Mouse (Mus musculus) heart, embryonic 11.5 days (tissue): ENCODE measurements around the gene G0s2. TPM values are rescaled to one million over a fixed set of nuclear protein-coding genes. Genes with fewer than 3 reads are reported as not detected.

ENCODE experiments used
- ATAC-seq: fragments of 200-750 bp; cut with Nextera tagmentation; replicated peaks from 2 replicates; pipeline ENCODE4 v1.8.0; 2017; ENCODE audit warnings: moderate library complexity; ENCODE audit not compliant: insufficient number of reproducible peaks, low FRiP score, low TSS enrichment
- H3K27ac ChIP-seq: fragments of 300-500 bp; sonication (generic); 2 replicates; pipeline ENCODE4 v1.5.1; 2014; ENCODE audit warnings: mild to moderate bottlenecking, low read depth, low read length
- H3K27me3 ChIP-seq: fragments of 300-500 bp; sonication (generic); 2 replicates; pipeline ENCODE4 v1.6.1; 2014; ENCODE audit warnings: mild to moderate bottlenecking, low read length, mixed read lengths; ENCODE audit not compliant: control insufficient read depth, insufficient read depth
- H3K36me3 ChIP-seq: fragments of 300-500 bp; sonication (generic); 2 replicates; pipeline ENCODE4 v1.6.1; 2014; ENCODE audit warnings: mild to moderate bottlenecking, low read length, moderate library complexity, mixed read lengths; ENCODE audit not compliant: control insufficient read depth, insufficient read depth
- H3K4me1 ChIP-seq: fragments of 300-500 bp; sonication (generic); 2 replicates; pipeline ENCODE4 v1.6.1; 2014; ENCODE audit warnings: low read length; ENCODE audit not compliant: control insufficient read depth, insufficient read depth
- H3K4me2 ChIP-seq: fragments of 300-500 bp; sonication (generic); 2 replicates; pipeline ENCODE4 v1.6.1; 2014; ENCODE audit warnings: mild to moderate bottlenecking, moderate library complexity
- H3K4me3 ChIP-seq: fragments of 300-500 bp; sonication (generic); 2 replicates; pipeline ENCODE4 v1.5.1; 2014; ENCODE audit warnings: low read depth, low read length
- H3K9ac ChIP-seq: fragments of 300-500 bp; sonication (generic); 2 replicates; pipeline ENCODE4 v1.6.1; 2014; ENCODE audit warnings: mild to moderate bottlenecking, low read depth, low read length, moderate library complexity
- H3K9me3 ChIP-seq: fragments of 300-500 bp; sonication (generic); replicated peaks from 2 replicates; pipeline ENCODE4 v1.6.1; 2016; ENCODE audit warnings: low read length; ENCODE audit not compliant: control insufficient read depth
- WGBS: fragments of 180-500 bp; shearing (Covaris S2); extraction: QIAGEN DNeasy Blood & Tissue Kit; methylation state at CpG from one replicate; pipeline ENCODE4 v1.1.7; 2014; ENCODE audit not compliant: insufficient replicate concordance; 5-methylcytosine and 5-hydroxymethylcytosine counted together
- polyA plus RNA-seq: library from polyadenylated mRNA; unstranded; fragments of >200 nt; fragmentation: Nextera tagmentation; extraction: Ambion mirVana; gene quantifications from 2 replicates; pipeline ENCODE4 v1.2.1, GENCODE M21; 2014

Gene G0s2
- polyA plus RNA-seq, 1 experiment from 2014 or later: 45.3 TPM

- Histone ChIP-seq H3K4me2 (no peak overlapping the region), H3K9ac (no peak overlapping the region), H3K27ac (no peak overlapping the region), H3K36me3 (no peaks in the 10 kb centered on the region), H3K9me3 (no peaks in the 10 kb centered on the region), H3K27me3 (no peaks in the 10 kb centered on the region), H3K4me1 (peaks cover 5% of the 10 kb centered on the region; the same call in 1 of the 2 replicates), H3K4me3 (no peak overlapping the region)
- 46% methylated on average over 5 of the region's 5 CpGs for WGBS
- no peak for ATAC-seq
These were observed 20.4 kb downstream of the G0s2 start for GRCm38 (mm10) chr1:193252616-193253015.

GRCm38 (mm10) chr1:193251386-193251785 lies 21.6 kb downstream of the G0s2 start:
- no peaks in the 10 kb centered on the region for H3K9me3 ChIP-seq
- 77% methylated on average over 7 of the region's 7 CpGs for WGBS
- no peak overlapping the region for H3K27ac ChIP-seq
- H3K36me3 ChIP-seq: no peaks in the 10 kb centered on the region
- no peak overlapping the region for H3K4me2 ChIP-seq
- ATAC-seq: no peak
- H3K9ac ChIP-seq: no peak overlapping the region
- peaks cover 5% of the 10 kb centered on the region; the same call in 1 of the 2 replicates for H3K4me1 ChIP-seq
- H3K4me3 ChIP-seq: no peak overlapping the region
- no peaks in the 10 kb centered on the region for H3K27me3 ChIP-seq

GRCm38 (mm10) chr1:193250026-193250425 lies 23.0 kb downstream of the G0s2 start:
- H3K9ac ChIP-seq: no peak overlapping the region
- no peak overlapping the region for H3K4me3 ChIP-seq
- peaks cover 5% of the 10 kb centered on the region; the same call in 1 of the 2 replicates for H3K4me1 ChIP-seq
- no peak overlapping the region for H3K27ac ChIP-seq
- H3K9me3 ChIP-seq: no peaks in the 10 kb centered on the region
- ATAC-seq: no peak
- H3K27me3 ChIP-seq: no peaks in the 10 kb centered on the region
- no peaks in the 10 kb centered on the region for H3K36me3 ChIP-seq
- WGBS: 72% methylated on average over 2 of the region's 2 CpGs
- no peak overlapping the region for H3K4me2 ChIP-seq

GRCm38 (mm10) chr1:193244235-193244634 lies 28.8 kb downstream of the G0s2 start:
- WGBS: 72% methylated on average over 6 of the region's 6 CpGs
- no peak overlapping the region for H3K9ac ChIP-seq
- no peak for ATAC-seq
- H3K36me3 ChIP-seq: no peaks in the 10 kb centered on the region
- H3K9me3 ChIP-seq: no peaks in the 10 kb centered on the region
- H3K4me1 ChIP-seq: peaks cover 7% of the 10 kb centered on the region; the same call in 1 of the 2 replicates
- no peak overlapping the region for H3K4me2 ChIP-seq
- H3K4me3 ChIP-seq: no peak overlapping the region
- peak overlapping the region; percentile 88; the same call in 1 of the 2 replicates for H3K27ac ChIP-seq
- no peaks in the 10 kb centered on the region for H3K27me3 ChIP-seq

GRCm38 (mm10) chr1:193243571-193244193 lies 29.3 kb downstream of the G0s2 start:
- Histone ChIP-seq H3K36me3 (no peaks in the 10 kb centered on the region), H3K4me2 (no peak overlapping the region), H3K27me3 (no peaks in the 10 kb centered on the region), H3K9ac (no peak overlapping the region), H3K4me3 (no peak overlapping the region), H3K9me3 (no peaks in the 10 kb centered on the region), H3K4me1 (peaks cover 7% of the 10 kb centered on the region; the same call in 1 of the 2 replicates), H3K27ac (peak overlapping the region; percentile 88)
- 40% methylated on average over 10 of the region's 10 CpGs for WGBS
- ATAC-seq: no peak

GRCm38 (mm10) chr1:193242863-193243262 lies 30.2 kb downstream of the G0s2 start:
- Histone ChIP-seq H3K4me2 (no peak overlapping the region), H3K36me3 (no peaks in the 10 kb centered on the region), H3K4me1 (peaks cover 7% of the 10 kb centered on the region; the same call in 1 of the 2 replicates), H3K9me3 (no peaks in the 10 kb centered on the region), H3K4me3 (no peak overlapping the region), H3K27me3 (no peaks in the 10 kb centered on the region), H3K27ac (no peak overlapping the region), H3K9ac (no peak overlapping the region)
- 73% methylated on average over 4 of the region's 4 CpGs for WGBS
- ATAC-seq: no peak

- WGBS: 80% methylated on average over 8 of the region's 8 CpGs
- Histone ChIP-seq H3K9me3 (no peaks in the 10 kb centered on the region), H3K36me3 (no peaks in the 10 kb centered on the region), H3K9ac (no peak overlapping the region), H3K27ac (no peak overlapping the region), H3K4me3 (no peak overlapping the region), H3K27me3 (no peaks in the 10 kb centered on the region), H3K4me1 (peaks cover 7% of the 10 kb centered on the region; the same call in 1 of the 2 replicates), H3K4me2 (no peak overlapping the region)
- ATAC-seq: no peak
These were observed 30.8 kb downstream of the G0s2 start for GRCm38 (mm10) chr1:193242238-193242637.

- no peak overlapping the region for H3K9ac ChIP-seq
- no peak overlapping the region for H3K4me2 ChIP-seq
- H3K27ac ChIP-seq: no peak overlapping the region
- ATAC-seq: no peak
- no peaks in the 10 kb centered on the region for H3K27me3 ChIP-seq
- H3K4me3 ChIP-seq: no peak overlapping the region
- H3K4me1 ChIP-seq: peaks cover 7% of the 10 kb centered on the region; the same call in 1 of the 2 replicates
- H3K9me3 ChIP-seq: no peaks in the 10 kb centered on the region
- no peaks in the 10 kb centered on the region for H3K36me3 ChIP-seq
- 86% methylated on average over 4 of the region's 4 CpGs for WGBS
These were observed 31.6 kb downstream of the G0s2 start for GRCm38 (mm10) chr1:193241436-193241835.

- H3K9ac ChIP-seq: no peak overlapping the region
- peaks cover under 1% of the 10 kb centered on the region; the same call in 1 of the 2 replicates for H3K4me1 ChIP-seq
- no peak overlapping the region for H3K4me2 ChIP-seq
- no peak overlapping the region for H3K27ac ChIP-seq
- H3K27me3 ChIP-seq: no peaks in the 10 kb centered on the region
- H3K4me3 ChIP-seq: no peak overlapping the region
- H3K9me3 ChIP-seq: no peaks in the 10 kb centered on the region
- no peaks in the 10 kb centered on the region for H3K36me3 ChIP-seq
- no peak for ATAC-seq
- 60% methylated on average over 4 of the region's 4 CpGs for WGBS
These were observed 34.6 kb downstream of the G0s2 start for GRCm38 (mm10) chr1:193238426-193238825.
